Mouse (Mus musculus) urinary bladder, postnatal 10 days (tissue): ENCODE measurements at regions not wholly inside any gene's neighbourhood (a gene's known extent, or its start where the extent isn't known, plus 50 kb on each side); places are given as distances from the start of the nearest gene placed in this dataset.

ENCODE experiments used
- DNase-seq: peaks from one replicate; pipeline ENCODE4 v3.0.0; 2022; ENCODE audit warnings: low spot score

DNA sequence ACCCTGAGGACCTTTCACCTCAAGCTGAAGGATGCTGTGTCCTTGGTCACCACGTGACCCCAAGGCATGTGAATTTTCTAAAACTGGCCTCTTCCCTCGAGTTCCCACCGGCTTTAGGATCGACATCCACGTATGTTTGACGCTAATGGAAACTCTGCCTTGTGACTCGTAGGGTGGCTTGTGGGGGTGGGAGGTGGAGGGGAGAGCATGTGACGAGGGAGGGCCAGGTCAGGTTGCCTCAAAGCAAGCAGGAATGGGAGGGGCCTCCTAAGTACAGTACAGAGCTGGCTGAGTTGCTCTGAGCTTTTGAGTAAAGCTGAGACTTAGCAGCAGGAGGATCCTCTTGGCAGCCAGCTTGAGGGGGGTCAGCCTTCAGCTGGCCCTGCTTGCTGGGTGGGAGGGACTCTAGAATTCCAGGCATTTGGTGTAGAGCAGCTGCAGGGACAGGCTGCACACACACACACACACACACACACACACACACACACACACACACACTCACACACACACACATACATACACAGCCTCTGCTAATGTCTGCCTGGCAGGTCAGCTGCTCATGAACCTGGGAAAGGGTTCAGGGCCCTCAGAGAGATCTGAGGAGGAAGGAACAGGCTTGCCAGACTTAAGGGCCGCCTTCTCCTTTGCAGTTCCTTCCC lies 78.5 kb downstream of the Sik1 start:
- DNase-seq: no peak

DNA sequence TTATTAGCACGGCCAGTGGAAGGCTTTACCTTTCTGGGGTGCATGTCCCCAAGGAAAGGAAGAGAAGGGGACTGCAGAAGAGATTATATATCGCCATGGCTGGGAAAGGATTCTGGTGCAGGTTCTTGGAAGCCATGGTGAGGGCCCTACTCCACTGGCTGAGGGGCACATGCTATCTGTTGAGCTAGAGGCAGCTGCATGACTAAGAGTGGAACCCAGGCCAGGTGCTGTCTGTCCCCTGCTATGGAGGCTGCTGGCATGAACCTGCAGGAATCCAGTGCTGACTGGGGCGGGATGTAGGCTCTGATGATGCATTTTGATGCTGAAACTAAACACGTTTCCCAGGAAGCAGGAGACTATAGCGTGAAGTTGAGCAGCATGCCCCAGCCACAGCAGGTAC lies 77.9 kb downstream of the Sik1 start:
- DNase-seq: no peak

DNA sequence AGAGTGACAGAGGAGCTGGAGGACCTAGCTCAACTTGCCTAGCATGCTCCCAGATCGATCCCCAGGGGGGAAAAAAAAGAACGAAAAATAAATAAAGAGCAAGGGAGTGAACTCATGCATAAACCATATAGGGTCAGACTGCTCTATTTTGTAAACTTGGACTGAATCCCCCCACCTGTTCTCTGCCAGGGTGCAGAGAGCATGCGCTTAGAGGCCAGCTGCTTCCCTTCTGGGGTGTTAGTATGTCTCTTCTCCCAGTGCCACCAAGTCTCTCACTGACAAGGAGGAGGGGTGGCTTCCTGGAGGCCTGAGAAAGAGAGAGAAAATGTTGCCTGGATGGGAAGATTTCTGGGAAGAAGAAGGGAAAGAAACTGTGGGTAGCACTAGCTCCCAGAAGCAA lies 76.1 kb downstream of the Sik1 start:
- no peak for DNase-seq

DNA sequence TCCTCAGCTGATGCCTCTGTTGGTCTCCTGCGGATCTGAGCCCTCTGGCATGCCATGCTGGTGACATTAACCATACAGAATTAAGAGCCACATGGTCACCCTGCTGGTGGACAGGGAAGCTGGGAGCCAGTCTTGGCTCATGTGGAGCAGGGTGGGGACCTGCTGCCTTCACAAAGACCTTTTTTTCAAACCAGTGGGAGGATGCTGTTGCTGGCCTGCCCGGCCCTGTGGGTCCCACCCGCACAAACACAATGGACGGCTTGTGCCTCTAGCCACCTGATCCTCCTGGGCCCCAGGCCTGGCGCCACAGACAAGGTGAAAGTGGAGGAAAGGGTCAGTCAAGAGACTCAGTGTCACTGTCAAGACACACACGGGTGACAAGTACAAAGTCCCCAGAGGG lies 73.4 kb downstream of the Sik1 start:
- DNase-seq: no peak

DNA sequence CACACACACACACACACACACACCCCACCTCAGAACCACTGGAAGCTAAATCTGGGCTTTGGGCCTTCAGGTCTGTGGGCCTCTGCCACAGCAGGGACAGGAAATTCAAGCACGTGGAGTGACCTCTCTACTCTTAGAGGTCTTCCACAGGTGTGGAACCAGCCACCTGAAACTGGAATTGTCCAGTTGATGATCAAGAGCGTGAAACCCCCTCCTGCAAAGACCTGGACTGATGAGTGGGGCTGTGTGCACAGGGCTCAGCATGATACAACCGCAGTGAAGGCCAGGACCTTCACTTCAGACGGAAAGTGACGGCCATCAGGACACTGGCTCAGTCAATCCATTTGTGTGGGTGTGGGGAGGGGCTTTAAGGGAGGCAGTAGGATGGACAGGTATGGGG lies 72.5 kb downstream of the Sik1 start:
- no peak for DNase-seq

DNA sequence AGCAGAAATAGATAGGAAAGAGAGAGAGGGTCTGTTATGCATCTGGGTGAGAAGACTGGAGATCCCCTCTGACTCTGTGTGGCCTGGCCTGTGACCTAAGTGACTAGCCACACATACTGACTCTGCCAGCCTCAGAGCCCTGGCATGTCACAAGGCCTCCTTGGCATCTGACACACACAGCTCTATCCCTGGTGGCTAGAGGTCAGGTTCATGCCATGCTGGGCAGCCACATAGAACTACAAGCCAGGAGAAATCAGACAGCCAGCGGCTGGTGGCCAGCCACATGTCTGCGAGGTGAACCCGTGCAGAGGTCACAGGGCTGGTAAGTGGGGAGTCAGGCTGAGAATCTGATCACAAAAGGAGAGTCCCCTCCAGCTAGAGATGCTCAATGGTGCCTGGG lies 67.3 kb downstream of the Sik1 start:
- no peak for DNase-seq

DNA sequence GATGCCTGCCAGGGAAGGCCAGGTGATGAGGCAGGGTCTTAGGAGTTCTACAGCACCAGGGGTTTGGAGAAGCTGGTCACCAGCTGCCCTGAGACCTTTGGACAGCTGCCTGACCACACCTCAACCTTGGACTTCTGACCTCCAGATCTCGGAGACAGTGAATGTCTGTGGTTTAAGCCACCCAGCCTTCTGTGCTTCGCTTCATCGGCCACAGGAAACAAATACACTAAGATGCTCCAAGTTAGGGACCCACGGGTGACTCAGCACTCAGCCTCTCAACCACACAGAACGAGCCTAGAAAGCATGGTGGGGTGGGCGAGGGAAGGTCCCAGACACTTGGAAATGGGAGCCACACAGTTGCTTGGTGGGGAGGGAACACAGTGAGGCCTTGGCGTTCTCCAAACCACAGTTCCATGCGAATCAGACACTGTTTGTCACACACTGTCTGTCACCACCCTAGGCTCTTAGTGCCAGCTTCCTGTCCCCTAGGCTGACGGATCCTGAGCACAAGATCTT lies 66.5 kb downstream of the Sik1 start:
- DNase-seq: no peak

DNA sequence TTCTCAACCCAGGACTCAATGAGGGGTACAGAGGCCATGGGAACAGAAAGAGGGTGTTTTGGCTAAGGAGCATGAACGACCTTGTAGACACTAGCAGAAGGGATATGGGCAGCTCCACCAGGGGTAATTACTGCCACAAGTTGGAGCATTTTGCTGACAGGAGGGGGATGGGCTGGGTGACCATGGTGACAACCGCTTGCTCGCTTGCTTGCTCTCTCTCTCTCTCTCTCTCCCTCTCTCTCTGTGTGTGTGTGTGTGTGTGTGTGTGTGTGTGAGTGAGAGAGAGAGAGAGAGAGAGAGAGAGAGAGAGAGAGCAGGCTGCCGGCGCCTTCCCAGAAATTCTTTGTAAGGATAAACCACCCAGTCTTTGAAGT lies 65.7 kb downstream of the Sik1 start:
- no peak for DNase-seq

DNA sequence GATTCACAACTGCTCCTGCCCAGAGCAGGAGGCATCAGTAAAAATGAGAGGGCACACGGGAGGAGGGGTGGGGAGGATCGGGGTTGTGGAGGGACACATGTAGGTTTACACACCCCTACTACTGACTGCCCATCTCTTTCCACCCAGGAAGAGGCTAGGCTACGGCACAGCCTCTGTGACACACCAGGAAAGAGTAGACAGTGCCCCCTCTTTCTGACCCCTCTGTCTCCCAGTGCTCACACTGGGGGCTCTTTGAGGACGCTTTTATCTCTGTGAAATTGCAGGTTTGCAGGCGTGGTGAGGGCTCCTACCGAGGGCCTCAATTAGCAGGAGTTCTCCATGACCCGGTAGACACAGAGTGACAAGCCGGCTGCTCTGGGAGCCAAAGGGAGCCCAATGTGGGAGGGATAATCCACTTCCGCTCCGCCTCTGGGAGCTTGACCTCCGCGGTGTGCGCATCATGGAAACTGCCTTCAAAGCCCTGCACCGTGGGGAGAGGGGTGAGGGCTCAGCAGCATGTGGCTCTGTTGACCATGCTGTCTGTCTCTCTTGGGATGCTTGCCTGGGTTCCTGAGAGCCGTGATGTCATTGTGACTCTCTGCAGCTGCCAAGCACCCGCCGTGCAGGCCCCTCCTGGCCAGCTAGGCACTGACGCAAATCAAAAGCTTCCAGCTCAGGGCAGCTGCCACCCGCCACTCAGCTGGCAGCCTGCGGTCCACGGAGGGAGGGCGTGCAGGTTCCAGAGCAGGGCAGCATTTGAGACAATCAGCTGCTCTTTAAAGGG lies 65.1 kb downstream of the Sik1 start:
- DNase-seq: no peak

DNA sequence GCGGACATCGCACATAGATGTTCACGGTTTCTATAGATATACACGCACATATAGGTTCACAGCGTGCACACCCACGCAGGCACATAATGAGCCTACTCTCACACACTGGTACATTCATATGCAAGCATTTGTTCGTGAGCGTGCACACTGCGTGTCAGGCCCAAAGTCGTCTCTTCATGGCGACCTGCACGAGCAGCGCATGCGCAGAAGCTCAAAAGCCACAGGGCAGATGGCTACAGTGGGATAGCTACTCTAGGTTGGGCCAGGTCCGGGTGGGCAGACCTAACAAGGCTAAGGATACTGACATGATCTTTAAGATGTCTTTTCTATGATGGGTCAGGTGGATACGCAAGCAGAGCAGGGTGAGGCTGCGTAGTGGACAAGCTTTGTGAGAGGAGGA lies 63.9 kb downstream of the Sik1 start:
- no peak for DNase-seq

DNA sequence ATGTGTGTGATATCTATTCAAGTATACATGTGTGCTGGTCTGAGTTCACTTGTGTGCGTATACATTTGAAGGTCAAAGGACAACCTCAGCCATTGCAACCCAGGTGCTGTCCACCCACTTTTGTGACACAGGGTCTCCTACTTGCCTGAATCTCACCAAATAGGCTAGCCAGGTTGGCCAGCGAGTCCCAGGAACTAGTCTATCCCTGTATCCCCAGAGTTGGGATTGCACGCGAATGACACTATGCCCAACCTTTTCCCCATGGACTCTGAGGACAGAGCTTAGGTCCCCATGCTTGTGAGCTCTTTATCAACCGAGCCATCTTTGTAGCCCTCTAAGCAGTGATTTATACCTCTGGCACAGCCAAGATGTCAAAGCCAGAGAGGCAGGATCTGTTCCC lies 62.6 kb downstream of the Sik1 start:
- no peak for DNase-seq

DNA sequence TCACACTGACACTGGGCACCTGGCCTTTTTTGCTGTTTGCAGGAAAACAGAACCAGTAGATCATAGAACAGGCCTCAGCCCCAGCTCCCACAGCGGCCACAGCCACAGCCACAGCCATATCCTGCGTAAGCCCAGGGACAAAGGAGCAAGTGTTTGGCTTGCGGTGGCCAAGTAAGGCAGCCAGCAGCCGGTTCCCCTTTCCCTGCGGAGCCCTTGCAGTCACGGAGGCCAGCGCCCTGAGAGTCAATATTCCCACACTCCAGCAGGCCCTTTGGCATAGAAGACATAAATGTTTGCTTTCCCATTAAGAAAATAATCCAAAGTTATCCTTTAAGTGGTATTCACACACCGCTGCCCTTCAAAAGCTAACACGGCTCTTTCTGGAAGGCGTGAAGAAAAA lies 62.1 kb downstream of the Sik1 start:
- DNase-seq: no peak

DNA sequence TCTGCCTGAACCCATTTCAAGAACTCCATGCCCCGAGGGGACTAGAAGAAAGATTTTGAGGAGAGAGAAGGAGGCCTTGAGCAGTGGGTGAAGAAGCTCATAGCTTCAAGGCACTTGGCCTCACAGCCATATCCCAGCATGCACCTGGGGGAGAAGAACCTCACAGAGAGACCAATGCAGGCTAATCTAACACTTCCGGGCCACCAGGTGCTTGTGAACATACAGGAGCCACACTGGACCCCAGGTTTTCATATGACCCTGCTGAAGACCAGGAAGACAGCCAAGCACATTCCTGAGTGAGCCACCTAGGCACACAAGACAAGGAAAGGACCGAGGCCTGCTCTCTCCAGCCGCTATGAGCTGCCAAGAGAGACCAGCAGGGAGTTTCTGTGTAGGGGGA lies 61.6 kb downstream of the Sik1 start:
- no peak for DNase-seq
